ENCODE assay signal across 20 mouse cellular contexts in the genomic region with DNA sequence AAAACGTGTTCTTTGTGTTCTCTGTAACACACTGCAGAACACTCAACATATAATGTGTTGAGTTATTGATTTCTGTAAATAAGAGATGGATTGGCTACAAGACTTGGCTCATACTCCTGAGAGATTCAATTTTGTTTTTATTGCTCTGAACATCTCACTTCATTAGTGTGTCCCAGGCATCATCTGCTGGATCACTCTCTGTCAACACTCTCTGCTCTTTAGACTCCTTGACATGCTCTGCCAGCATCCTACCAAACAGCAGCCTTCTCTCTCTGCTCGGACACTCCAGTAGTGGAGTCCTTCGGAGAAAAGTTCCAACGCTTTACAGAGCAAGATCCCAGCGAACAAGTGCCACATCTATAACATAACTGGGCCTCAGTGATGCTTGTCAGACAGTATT.
"Had no signal": no experiment of that assay in that cellular context is flagged by ENCODE, and none has a peak within 500 bp of the region (broad histone marks: within the 10 kb centered on the region; RNA-seq: fewer than 3 reads in every experiment).

No protein-coding gene starts in this region.

- ATAC-seq: liver, postnatal 0 days; midbrain, embryonic 13.5 days; midbrain, embryonic 15.5 days had no signal

- H3K36me3 ChIP-seq: liver, embryonic 13.5 days; liver, embryonic 15.5 days; midbrain, embryonic 13.5 days; midbrain, embryonic 15.5 days; neural tube, embryonic 13.5 days; neural tube, embryonic 15.5 days had no signal

- H3K4me2 ChIP-seq: liver, embryonic 11.5 days; liver, embryonic 13.5 days; liver, embryonic 15.5 days; midbrain, embryonic 11.5 days; midbrain, embryonic 13.5 days; midbrain, embryonic 15.5 days; neural tube, embryonic 13.5 days; neural tube, embryonic 15.5 days had no signal

- H3K4me1 ChIP-seq: liver, embryonic 13.5 days; liver, embryonic 15.5 days; megakaryocyte, embryonic 14.5 days; midbrain, embryonic 13.5 days; midbrain, embryonic 15.5 days; neural tube, embryonic 13.5 days; neural tube, embryonic 15.5 days had no signal

- H3K9ac ChIP-seq: liver, embryonic 13.5 days; liver, embryonic 15.5 days; liver, postnatal 0 days; midbrain, embryonic 13.5 days; midbrain, embryonic 15.5 days; neural tube, embryonic 13.5 days; neural tube, embryonic 15.5 days had no signal

- DNase-seq: liver; liver, embryonic 13.5 days; liver, postnatal 0 days; retina, postnatal 1 day; right cerebral cortex, adult 18-20 months; right cerebral cortex, postnatal 25 days; right cerebral cortex, postnatal 4 days; spleen, adult 18-20 months; thymus, adult 18-20 months; thymus, postnatal 14 days; thymus, postnatal 36 days had no signal

- H3K27me3 ChIP-seq: liver, embryonic 13.5 days; liver, embryonic 15.5 days; megakaryocyte, embryonic 14.5 days; midbrain, embryonic 13.5 days; midbrain, embryonic 15.5 days; neural tube, embryonic 13.5 days; neural tube, embryonic 15.5 days had no signal

- H3K4me3 ChIP-seq: liver, embryonic 13.5 days; liver, embryonic 15.5 days; megakaryocyte, embryonic 14.5 days; midbrain, embryonic 13.5 days; midbrain, embryonic 15.5 days; neural tube, embryonic 13.5 days; neural tube, embryonic 15.5 days had no signal

- H3K9me3 ChIP-seq: liver, embryonic 13.5 days; liver, embryonic 15.5 days; megakaryocyte, embryonic 14.5 days; midbrain, embryonic 13.5 days; midbrain, embryonic 15.5 days; neural tube, embryonic 13.5 days; neural tube, embryonic 15.5 days had no signal

- H3K27ac ChIP-seq: liver, embryonic 13.5 days; liver, embryonic 15.5 days; macrophage; midbrain, embryonic 13.5 days; midbrain, embryonic 15.5 days; neural tube, embryonic 13.5 days; neural tube, embryonic 15.5 days had no signal
